Mouse (Mus musculus): ENCODE measurements at regions not wholly inside any gene's neighbourhood (a gene's known extent, or its start where the extent isn't known, plus 50 kb on each side); places are given as distances from the start of the nearest gene placed in this dataset.

- no peaks in the 10 kb centered on the region for H3K36me3 ChIP-seq (ENCODE audit: control insufficient read depth, insufficient read depth, low read length)
- H3K9me3 ChIP-seq (ENCODE audit: control insufficient read depth, low read length), result no peaks in the 10 kb centered on the region
- H3K9ac ChIP-seq (replicated peaks; ENCODE audit: low read length), result no peak overlapping the region
- no peak overlapping the region for H3K27ac ChIP-seq (replicated peaks; ENCODE audit: low read depth, low read length)
- H3K4me1 ChIP-seq (ENCODE audit: control insufficient read depth, insufficient read depth, low read length), result no peaks in the 10 kb centered on the region
- 89% methylated on average over 10 of the region's 10 CpGs for WGBS
- ATAC-seq (ENCODE audit: low FRiP score, low TSS enrichment), result no peak
- no peak for DNase-seq
- no peaks in the 10 kb centered on the region for H3K27me3 ChIP-seq (ENCODE audit: control insufficient read depth, insufficient read depth, low read length)
- no peak overlapping the region for H3K4me2 ChIP-seq (ENCODE audit: low read length)
- no peak overlapping the region for H3K4me3 ChIP-seq (replicated peaks; ENCODE audit: low read depth, low read length)
These were observed 73.2 kb upstream of the Prdm1 start for GRCm38 (mm10) chr10:44601550-44601949.

GRCm38 (mm10) chr10:44599964-44600334 lies 71.6 kb upstream of the Prdm1 start:
- H3K4me3 ChIP-seq (replicated peaks; ENCODE audit: low read depth, low read length), result no peak overlapping the region
- H3K4me1 ChIP-seq (ENCODE audit: control insufficient read depth, insufficient read depth, low read length), result no peaks in the 10 kb centered on the region
- H3K9me3 ChIP-seq (ENCODE audit: control insufficient read depth, low read length), result no peaks in the 10 kb centered on the region
- ATAC-seq (ENCODE audit: low FRiP score, low TSS enrichment), result no peak
- no peak overlapping the region for H3K4me2 ChIP-seq (ENCODE audit: low read length)
- no peaks in the 10 kb centered on the region for H3K27me3 ChIP-seq (ENCODE audit: control insufficient read depth, insufficient read depth, low read length)
- no peak overlapping the region for H3K9ac ChIP-seq (replicated peaks; ENCODE audit: low read length)
- H3K36me3 ChIP-seq (ENCODE audit: control insufficient read depth, insufficient read depth, low read length), result no peaks in the 10 kb centered on the region
- DNase-seq, result peak; percentile 3
- H3K27ac ChIP-seq (replicated peaks; ENCODE audit: low read depth, low read length), result no peak overlapping the region
- WGBS, result 74% methylated on average over 4 of the region's 4 CpGs

GRCm38 (mm10) chr10:44599331-44599963 lies 71.1 kb upstream of the Prdm1 start:
- ATAC-seq (ENCODE audit: low FRiP score, low TSS enrichment) (no peak), DNase-seq (no peak)
- no peaks in the 10 kb centered on the region for H3K9me3 ChIP-seq (ENCODE audit: control insufficient read depth, low read length)
- H3K4me3 ChIP-seq (replicated peaks; ENCODE audit: low read depth, low read length), result no peak overlapping the region
- no peaks in the 10 kb centered on the region for H3K4me1 ChIP-seq (ENCODE audit: control insufficient read depth, insufficient read depth, low read length)
- H3K9ac ChIP-seq (replicated peaks; ENCODE audit: low read length), result no peak overlapping the region
- H3K27me3 ChIP-seq (ENCODE audit: control insufficient read depth, insufficient read depth, low read length), result no peaks in the 10 kb centered on the region
- no peak overlapping the region for H3K27ac ChIP-seq (replicated peaks; ENCODE audit: low read depth, low read length)
- WGBS, result 75% methylated on average over 10 of the region's 10 CpGs
- H3K4me2 ChIP-seq (ENCODE audit: low read length), result no peak overlapping the region
- H3K36me3 ChIP-seq (ENCODE audit: control insufficient read depth, insufficient read depth, low read length), result no peaks in the 10 kb centered on the region

- ATAC-seq (ENCODE audit: low FRiP score, low TSS enrichment) (no peak), DNase-seq (no peak)
- Histone ChIP-seq H3K4me2 (ENCODE audit: low read length) (no peak overlapping the region), H3K4me1 (ENCODE audit: control insufficient read depth, insufficient read depth, low read length) (no peaks in the 10 kb centered on the region), H3K27ac (replicated peaks; ENCODE audit: low read depth, low read length) (no peak overlapping the region), H3K9ac (replicated peaks; ENCODE audit: low read length) (no peak overlapping the region), H3K36me3 (ENCODE audit: control insufficient read depth, insufficient read depth, low read length) (no peaks in the 10 kb centered on the region), H3K4me3 (replicated peaks; ENCODE audit: low read depth, low read length) (no peak overlapping the region), H3K27me3 (ENCODE audit: control insufficient read depth, insufficient read depth, low read length) (no peaks in the 10 kb centered on the region), H3K9me3 (ENCODE audit: control insufficient read depth, low read length) (no peaks in the 10 kb centered on the region)
- 97% methylated on average over 3 of the region's 3 CpGs for WGBS
These were observed 70.3 kb upstream of the Prdm1 start for GRCm38 (mm10) chr10:44598615-44599014.

GRCm38 (mm10) chr10:44595932-44596331 lies 67.6 kb upstream of the Prdm1 start:
- DNase-seq, result no peak
- ATAC-seq (ENCODE audit: low FRiP score, low TSS enrichment), result no peak
- WGBS, result 92% methylated on average over 2 of the region's 2 CpGs
- Histone ChIP-seq H3K4me3 (replicated peaks; ENCODE audit: low read depth, low read length) (no peak overlapping the region), H3K9me3 (ENCODE audit: control insufficient read depth, low read length) (no peaks in the 10 kb centered on the region), H3K9ac (replicated peaks; ENCODE audit: low read length) (no peak overlapping the region), H3K4me1 (ENCODE audit: control insufficient read depth, insufficient read depth, low read length) (no peaks in the 10 kb centered on the region), H3K27me3 (ENCODE audit: control insufficient read depth, insufficient read depth, low read length) (no peaks in the 10 kb centered on the region), H3K36me3 (ENCODE audit: control insufficient read depth, insufficient read depth, low read length) (no peaks in the 10 kb centered on the region), H3K4me2 (ENCODE audit: low read length) (no peak overlapping the region), H3K27ac (replicated peaks; ENCODE audit: low read depth, low read length) (no peak overlapping the region)

GRCm38 (mm10) chr10:44589842-44590241 lies 61.5 kb upstream of the Prdm1 start:
- 93% methylated on average over 6 of the region's 6 CpGs for WGBS
- no peaks in the 10 kb centered on the region for H3K9me3 ChIP-seq (ENCODE audit: control insufficient read depth, low read length)
- no peaks in the 10 kb centered on the region for H3K27me3 ChIP-seq (ENCODE audit: control insufficient read depth, insufficient read depth, low read length)
- H3K9ac ChIP-seq (replicated peaks; ENCODE audit: low read length), result no peak overlapping the region
- no peak overlapping the region for H3K4me3 ChIP-seq (replicated peaks; ENCODE audit: low read depth, low read length)
- H3K4me2 ChIP-seq (ENCODE audit: low read length), result no peak overlapping the region
- no peaks in the 10 kb centered on the region for H3K36me3 ChIP-seq (ENCODE audit: control insufficient read depth, insufficient read depth, low read length)
- no peak for ATAC-seq (ENCODE audit: low FRiP score, low TSS enrichment)
- no peak overlapping the region for H3K27ac ChIP-seq (replicated peaks; ENCODE audit: low read depth, low read length)
- no peak for DNase-seq
- H3K4me1 ChIP-seq (ENCODE audit: control insufficient read depth, insufficient read depth, low read length), result no peaks in the 10 kb centered on the region

- no peak for DNase-seq
- H3K4me3 ChIP-seq (replicated peaks; ENCODE audit: low read depth, low read length), result no peak overlapping the region
These were observed 61.1 kb upstream of the Prdm1 start for GRCm38 (mm10) chr10:44589352-44589751.

GRCm38 (mm10) chr10:44582736-44583135 lies 54.4 kb upstream of the Prdm1 start:
- Histone ChIP-seq H3K9ac (replicated peaks; ENCODE audit: low read length) (no peak overlapping the region), H3K4me1 (ENCODE audit: control insufficient read depth, insufficient read depth, low read length) (no peaks in the 10 kb centered on the region), H3K27ac (replicated peaks; ENCODE audit: low read depth, low read length) (no peak overlapping the region), H3K27me3 (ENCODE audit: control insufficient read depth, insufficient read depth, low read length) (no peaks in the 10 kb centered on the region), H3K4me3 (replicated peaks; ENCODE audit: low read depth, low read length) (no peak overlapping the region), H3K36me3 (ENCODE audit: control insufficient read depth, insufficient read depth, low read length) (no peaks in the 10 kb centered on the region), H3K4me2 (ENCODE audit: low read length) (no peak overlapping the region), H3K9me3 (ENCODE audit: control insufficient read depth, low read length) (no peaks in the 10 kb centered on the region)
- 88% methylated on average over 2 of the region's 2 CpGs for whole genome bisulfite sequencing
- DNase-seq (no peak), ATAC-seq (ENCODE audit: low FRiP score, low TSS enrichment) (no peak)

More at GRCm38 (mm10) chr10:44589352-44589751, 61.1 kb upstream of the Prdm1 start:
- Histone ChIP-seq H3K9ac (replicated peaks; ENCODE audit: low read length) (no peak overlapping the region), H3K4me1 (ENCODE audit: control insufficient read depth, insufficient read depth, low read length) (no peaks in the 10 kb centered on the region), H3K27me3 (ENCODE audit: control insufficient read depth, insufficient read depth, low read length) (no peaks in the 10 kb centered on the region), H3K9me3 (ENCODE audit: control insufficient read depth, low read length) (no peaks in the 10 kb centered on the region), H3K4me2 (ENCODE audit: low read length) (no peak overlapping the region), H3K36me3 (ENCODE audit: control insufficient read depth, insufficient read depth, low read length) (no peaks in the 10 kb centered on the region), H3K27ac (replicated peaks; ENCODE audit: low read depth, low read length) (no peak overlapping the region)
- ATAC-seq (ENCODE audit: low FRiP score, low TSS enrichment), result no peak
